Mouse (Mus musculus) lung, postnatal 0 days (tissue): ENCODE measurements around the gene Fat3. TPM values are rescaled to one million over a fixed set of nuclear protein-coding genes. Genes with fewer than 3 reads are reported as not detected.

Experiments
- ATAC-seq: fragments of 200-750 bp; cut with Nextera tagmentation; 2 replicates; pipeline ENCODE4 v1.8.0; 2017; ENCODE audit warnings: moderate library complexity
- DNase-seq: peaks from one replicate; pipeline ENCODE4 v3.0.0-alpha.2; 2016; ENCODE audit warnings: low spot score
- H3K27ac ChIP-seq: fragments of 300-500 bp; sonication (generic); 2 replicates; pipeline ENCODE4 v1.5.1; 2014; ENCODE audit warnings: antibody characterized with exemption, mild to moderate bottlenecking, low read length, mixed read lengths
- H3K27me3 ChIP-seq: fragments of 300-500 bp; sonication (generic); replicated peaks from 2 replicates; pipeline ENCODE4 v1.6.1; 2014; ENCODE audit warnings: low read length, mixed read lengths; ENCODE audit not compliant: insufficient read depth
- H3K36me3 ChIP-seq: fragments of 300-500 bp; sonication (generic); 2 replicates; pipeline ENCODE4 v1.6.1; 2014; ENCODE audit warnings: low read length, mixed read lengths; ENCODE audit not compliant: insufficient read depth
- H3K4me1 ChIP-seq: fragments of 300-500 bp; sonication (generic); 2 replicates; pipeline ENCODE4 v1.6.1; 2014; ENCODE audit warnings: antibody characterized with exemption, low read depth, low read length, mixed read lengths; ENCODE audit not compliant: insufficient read depth
- H3K4me2 ChIP-seq: fragments of 300-500 bp; sonication (generic); replicated peaks from 2 replicates; pipeline ENCODE4 v1.6.1; 2014; ENCODE audit warnings: low read depth, mild to moderate bottlenecking, low read length, moderate library complexity, mixed read lengths
- H3K4me3 ChIP-seq: fragments of 300-500 bp; sonication (generic); 2 replicates; pipeline ENCODE4 v1.5.1; 2014; ENCODE audit warnings: low read depth, low read length
- H3K9ac ChIP-seq: fragments of 300-500 bp; sonication (generic); replicated peaks from 2 replicates; pipeline ENCODE4 v1.6.1; 2014; ENCODE audit warnings: low read depth, mild to moderate bottlenecking
- H3K9me3 ChIP-seq: fragments of 300-500 bp; sonication (generic); 2 replicates; pipeline ENCODE4 v1.6.1; 2016; ENCODE audit warnings: low read length, mixed read lengths
- CTCF ChIP-seq: IDR thresholded peaks from 2 replicates; pipeline ENCODE4 v1.5.1; 2016; ENCODE audit warnings: antibody characterized with exemption, mild to moderate bottlenecking
- EP300 ChIP-seq: IDR thresholded peaks from 2 replicates; pipeline ENCODE4 v1.6.1; 2016; ENCODE audit warnings: antibody characterized with exemption, mild to moderate bottlenecking, control low read depth
- WGBS: fragments of 180-500 bp; shearing (Covaris S2); extraction: QIAGEN DNeasy Blood & Tissue Kit; methylation state at CpG from one replicate; pipeline ENCODE4 v1.1.7; 2014; 5-methylcytosine and 5-hydroxymethylcytosine counted together
- polyA plus RNA-seq: library from polyadenylated mRNA; unstranded; fragments of >200 nt; fragmentation: Nextera tagmentation; extraction: Ambion mirVana; gene quantifications from 2 replicates; pipeline ENCODE4 v1.2.1, GENCODE M21; 2015

Gene Fat3
- polyA plus RNA-seq, 1 experiment from 2014 or later, result 0.78 TPM

DNA sequence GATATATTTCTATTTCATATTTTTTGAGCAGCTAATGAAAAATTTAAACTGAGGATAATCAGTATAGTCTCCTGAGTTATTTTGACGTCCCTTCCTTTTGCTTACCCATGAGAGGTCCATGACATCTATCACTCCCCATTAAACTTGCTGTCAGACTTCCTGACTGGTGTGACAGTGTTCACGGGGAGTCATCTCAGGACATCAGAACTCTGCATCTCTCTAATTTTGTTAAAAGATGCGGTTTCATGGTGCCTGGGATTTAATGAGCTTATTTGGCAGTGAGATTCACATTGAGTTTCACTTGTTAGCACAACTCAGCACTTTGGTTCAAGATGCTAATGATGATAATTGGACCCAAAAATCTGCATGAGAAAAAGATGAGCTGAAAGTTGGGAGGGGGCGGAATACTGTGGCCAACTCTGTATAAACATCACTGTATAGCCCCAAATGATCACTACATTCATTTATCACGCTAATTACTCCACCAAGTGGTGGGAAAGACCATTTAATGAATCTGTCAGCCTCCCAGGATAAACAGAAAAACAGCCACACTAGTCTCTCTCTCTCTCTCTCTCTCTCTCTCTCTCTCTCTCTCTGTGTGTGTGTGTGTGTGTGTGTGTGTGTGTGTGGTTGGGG, 545.8 kb downstream of the Fat3 start:
- H3K4me3 ChIP-seq, result no peak overlapping the region
- 59% methylated on average over 5 of the region's 5 CpGs for WGBS
- H3K4me1 ChIP-seq, result no peaks in the 10 kb centered on the region
- H3K9ac ChIP-seq, result no peak overlapping the region
- no peak for TF ChIP-seq CTCF
- TF ChIP-seq EP300, result no peak
- H3K27me3 ChIP-seq, result no peaks in the 10 kb centered on the region
- DNase-seq, result no peak
- ATAC-seq, result no peak
- H3K27ac ChIP-seq, result no peak overlapping the region
- no peaks in the 10 kb centered on the region for H3K9me3 ChIP-seq
- H3K36me3 ChIP-seq, result no peaks in the 10 kb centered on the region
- H3K4me2 ChIP-seq, result no peak overlapping the region

- no peaks in the 10 kb centered on the region for H3K9me3 ChIP-seq
- no peak overlapping the region for H3K9ac ChIP-seq
- H3K4me2 ChIP-seq, result no peak overlapping the region
- H3K36me3 ChIP-seq, result no peaks in the 10 kb centered on the region
- H3K27me3 ChIP-seq, result no peaks in the 10 kb centered on the region
- 43% methylated on average over 1 of the region's 1 CpGs for WGBS
- H3K4me3 ChIP-seq, result no peak overlapping the region
- no peak for DNase-seq
- TF ChIP-seq CTCF, result no peak
- no peak for TF ChIP-seq EP300
- H3K27ac ChIP-seq, result no peak overlapping the region
- H3K4me1 ChIP-seq, result no peaks in the 10 kb centered on the region
- ATAC-seq, result no peak
These were observed 546.8 kb downstream of the Fat3 start for GRCm38 (mm10) chr9:15954338-15954704.

DNA sequence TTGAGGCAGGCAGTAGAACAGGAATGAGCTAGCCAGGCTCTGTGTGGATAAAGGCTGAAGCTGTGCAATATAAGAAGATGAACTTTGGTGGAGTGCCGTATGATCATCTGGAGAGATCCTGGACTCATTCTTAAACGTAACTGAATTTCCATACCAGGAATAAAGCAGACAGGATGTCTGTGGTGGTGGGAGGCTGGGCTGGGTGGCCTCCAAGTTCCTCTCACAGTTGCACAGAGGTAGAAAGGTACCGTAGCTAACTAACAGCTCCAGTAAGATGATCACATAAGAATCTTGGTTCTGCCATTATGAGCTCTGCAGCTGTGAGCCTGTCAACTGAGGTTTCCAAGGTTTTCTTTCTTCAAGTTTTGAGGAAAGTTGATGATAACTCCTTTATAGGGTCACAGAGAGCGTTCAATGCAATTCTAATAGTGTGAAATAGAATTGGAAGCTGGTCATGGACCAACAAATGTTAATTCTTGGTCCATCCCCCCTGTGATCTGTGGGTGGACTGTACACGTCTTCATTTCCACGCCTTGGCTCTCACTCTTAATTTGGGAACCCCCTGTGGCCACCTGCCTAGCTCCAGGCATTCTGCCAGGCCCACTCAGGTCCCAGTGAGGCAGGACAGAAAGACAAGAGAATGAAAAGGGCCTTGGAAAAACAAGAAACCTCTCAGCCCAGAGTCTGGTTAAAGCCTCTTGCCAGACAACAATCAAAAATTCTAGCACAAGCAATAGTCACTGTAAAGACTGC, 547.3 kb downstream of the Fat3 start:
- H3K9ac ChIP-seq, result no peak overlapping the region
- H3K27ac ChIP-seq, result no peak overlapping the region
- no peak for DNase-seq

GRCm38 (mm10) chr9:15948086-15948485, 553.0 kb downstream of the Fat3 start:
- H3K4me2 ChIP-seq, result no peak overlapping the region
- WGBS, result 50% methylated on average over 4 of the region's 4 CpGs
- TF ChIP-seq EP300 (no peak), CTCF (no peak)
- ATAC-seq, result no peak
- no peak for DNase-seq
- H3K4me3 ChIP-seq, result no peak overlapping the region
- no peaks in the 10 kb centered on the region for H3K27me3 ChIP-seq
- no peaks in the 10 kb centered on the region for H3K36me3 ChIP-seq
- no peaks in the 10 kb centered on the region for H3K4me1 ChIP-seq
- no peak overlapping the region for H3K27ac ChIP-seq
- no peak overlapping the region for H3K9ac ChIP-seq
- H3K9me3 ChIP-seq, result no peaks in the 10 kb centered on the region

More for the DNA sequence above, 547.3 kb downstream of the Fat3 start:
- WGBS, result 72% methylated on average over 6 of the region's 6 CpGs
- Histone ChIP-seq H3K4me1 (no peaks in the 10 kb centered on the region), H3K27me3 (no peaks in the 10 kb centered on the region), H3K4me3 (no peak overlapping the region), H3K9me3 (no peaks in the 10 kb centered on the region), H3K36me3 (no peaks in the 10 kb centered on the region), H3K4me2 (no peak overlapping the region)
- no peak for ATAC-seq
- TF ChIP-seq CTCF, result no peak

DNA sequence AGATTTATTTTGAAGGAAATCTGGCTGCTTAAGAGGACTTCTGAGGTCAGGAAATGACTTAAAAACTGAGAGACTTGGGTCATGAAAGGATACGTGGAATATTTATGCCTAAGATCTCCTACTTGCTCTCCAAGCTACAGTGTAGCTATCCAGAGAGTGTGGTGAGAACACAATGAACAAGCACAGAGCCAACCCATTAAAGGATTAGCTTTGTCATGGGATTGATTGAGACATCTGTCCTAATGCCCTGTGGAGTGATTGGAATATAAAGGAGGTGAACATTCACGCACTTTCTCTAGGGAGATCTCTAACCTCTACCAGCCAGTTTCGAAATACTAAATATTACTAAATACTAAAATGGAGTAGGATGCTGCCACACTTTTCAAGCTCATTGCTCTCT, 556.9 kb downstream of the Fat3 start:
- Histone ChIP-seq H3K36me3 (no peaks in the 10 kb centered on the region), H3K9me3 (no peaks in the 10 kb centered on the region), H3K4me1 (no peaks in the 10 kb centered on the region), H3K4me2 (no peak overlapping the region), H3K9ac (no peak overlapping the region), H3K27ac (no peak overlapping the region), H3K27me3 (no peaks in the 10 kb centered on the region), H3K4me3 (no peak overlapping the region)
- no peak for DNase-seq
- TF ChIP-seq CTCF (no peak), EP300 (no peak)
- WGBS, result 69% methylated on average over 3 of the region's 3 CpGs
- no peak for ATAC-seq

GRCm38 (mm10) chr9:15943486-15944153, 557.5 kb downstream of the Fat3 start:
- no peak for TF ChIP-seq CTCF
- TF ChIP-seq EP300, result no peak

More at GRCm38 (mm10) chr9:15943486-15944153, 557.5 kb downstream of the Fat3 start:
- WGBS, result 86% methylated on average over 3 of the region's 3 CpGs
- ATAC-seq, result no peak
- Histone ChIP-seq H3K9me3 (no peaks in the 10 kb centered on the region), H3K4me3 (no peak overlapping the region), H3K36me3 (no peaks in the 10 kb centered on the region), H3K4me1 (no peaks in the 10 kb centered on the region), H3K27me3 (no peaks in the 10 kb centered on the region), H3K27ac (no peak overlapping the region), H3K9ac (no peak overlapping the region), H3K4me2 (no peak overlapping the region)
- DNase-seq, result no peak
